Mouse (Mus musculus) heart, adult 2 months (tissue): ENCODE measurements around the gene Sprr1b. TPM values are rescaled to one million over a fixed set of nuclear protein-coding genes. Genes with fewer than 3 reads are reported as not detected.
A peak's percentile ranks its signal among the peaks of the same experiment; 100 is the strongest.

Experiments used
- DNase-seq, 2 experiments: peaks; one replicate each; pipeline ENCODE4 v3.0.0; 2021
- H3K27ac ChIP-seq: fragments of 200-600 bp; 2 replicates; pipeline ENCODE4 v1.8.1; 2022
- H3K27me3 ChIP-seq: fragments of 200-500 bp; 2 replicates; pipeline ENCODE4 v1.6.1; 2012; ENCODE audit warnings: mild to moderate bottlenecking, low read length, inconsistent platforms, mixed read lengths; ENCODE audit not compliant: control insufficient read depth, insufficient read depth
- H3K36me3 ChIP-seq: fragments of 200-500 bp; 2 replicates; pipeline ENCODE4 v1.6.1; 2012; ENCODE audit warnings: low read length, inconsistent platforms; ENCODE audit not compliant: control insufficient read depth, insufficient read depth
- H3K4me1 ChIP-seq: fragments of 200-500 bp; 2 replicates; pipeline ENCODE4 v1.6.1; 2011; ENCODE audit warnings: low read length; ENCODE audit not compliant: control insufficient read depth, insufficient read depth
- H3K4me3 ChIP-seq: fragments of 200-600 bp; 2 replicates; pipeline ENCODE4 v1.8.1; 2022
- H3K79me2 ChIP-seq: fragments of 200-500 bp; replicated peaks from 2 replicates; pipeline ENCODE4 v1.6.1; 2012; ENCODE audit warnings: mild to moderate bottlenecking, inconsistent platforms, low read length, moderate library complexity, mixed read lengths; ENCODE audit not compliant: control insufficient read depth, insufficient read depth
- H3K9ac ChIP-seq: fragments of 200-500 bp; 2 replicates; pipeline ENCODE4 v1.6.1; 2012; ENCODE audit warnings: low read depth, mild to moderate bottlenecking, control low read depth, inconsistent platforms, low read length, mixed read lengths
- CTCF ChIP-seq: fragments of 200-600 bp; IDR thresholded peaks from 2 replicates; pipeline ENCODE4 v1.8.1; 2022; ENCODE audit warnings: antibody characterized with exemption, mild to moderate bottlenecking, moderate library complexity
- EP300 ChIP-seq: fragments of 200-500 bp; IDR thresholded peaks from 2 replicates; pipeline ENCODE4 v1.6.1; 2011; ENCODE audit warnings: low read depth, low read length, control low read depth; ENCODE audit not compliant: insufficient read depth
- POLR2A ChIP-seq: fragments of 200-500 bp; IDR thresholded peaks from 2 replicates; pipeline ENCODE4 v1.6.1; 2011; ENCODE audit warnings: mild to moderate bottlenecking, low read depth, low read length, control low read depth; ENCODE audit not compliant: insufficient read depth
- WGBS: fragments of 180-500 bp; shearing (Covaris S2); methylation state at CpG from one replicate; pipeline ENCODE4 v1.1.7; 2018; 5-methylcytosine and 5-hydroxymethylcytosine counted together
- intact Hi-C: fragments of 180-260 bp; cut with DNase I; formaldehyde crosslinking; loops from one replicate; pipeline ENCODE4 v1.15.1; 2025
- polyA plus RNA-seq: library from polyadenylated mRNA; depleted of rRNA; stranded (reverse); fragments of >200 nt; gene quantifications from 2 replicates; pipeline ENCODE4 v1.2.3, GENCODE M21; 2012; rRNA removed
- total RNA-seq, 2 experiments: library from RNA; stranded (reverse); gene quantifications; 2 replicates each; pipeline ENCODE4 v1.2.3; 2021

The Sprr1b gene
- total and polyA plus RNA-seq, 3 experiments: not detected

DNA sequence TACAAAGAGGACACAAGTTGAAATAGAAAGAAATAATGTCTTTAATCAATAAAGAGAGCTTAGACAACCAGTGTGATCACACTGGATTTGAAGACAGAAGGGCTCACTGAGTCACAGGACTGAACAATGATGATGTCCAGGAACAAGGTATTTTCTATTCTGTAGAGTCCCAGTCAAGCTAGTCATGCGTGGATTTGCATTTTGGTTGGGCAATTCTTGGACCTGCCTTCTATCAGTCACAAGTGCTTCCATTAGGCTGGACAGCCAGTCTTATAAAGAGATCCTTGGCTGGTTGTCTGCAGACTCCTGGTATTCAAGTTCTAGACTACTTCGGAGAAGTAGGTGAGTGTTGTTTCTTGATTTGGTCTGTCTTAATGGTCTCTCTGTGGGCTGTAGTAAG, 30.9 kb downstream of the Sprr1b start, which contains the start of gene Sprr2i:
Gene Sprr2i (plus strand): TSS at position 301 of the 400 bp plus-strand sequence.
- Histone ChIP-seq H3K4me3 (no peak within 1 kb of the TSS), H3K27me3 (no peaks in the 10 kb centered on the region), H3K9ac (no peak within 1 kb of the TSS), H3K36me3 (no peaks in the 10 kb centered on the region), H3K4me1 (no peaks in the 10 kb centered on the region), H3K27ac (no peak within 1 kb of the TSS), H3K79me2 (no peaks in the 10 kb centered on the region)
- no peak for DNase-seq
- intact Hi-C loops: no loop called here
- TF ChIP-seq POLR2A (no peak), EP300 (no peak), CTCF (no peak)
- 84% methylated on average over 2 of the region's 2 CpGs for WGBS

- H3K79me2 ChIP-seq: no peaks in the 10 kb centered on the region
- no peak overlapping the region for H3K9ac ChIP-seq
- no peak overlapping the region for H3K4me3 ChIP-seq
- H3K36me3 ChIP-seq: no peaks in the 10 kb centered on the region
- no peaks in the 10 kb centered on the region for H3K27me3 ChIP-seq
- TF ChIP-seq POLR2A: no peak
- TF ChIP-seq EP300: no peak
- peak; percentile 47 for TF ChIP-seq CTCF
- intact Hi-C loops: loop anchor here (2.0 kb wide), 1 partner anchor 114 kb away; no protein-coding TSS in a partner anchor
- WGBS: 14% methylated on average over 1 of the region's 1 CpGs
- DNase-seq: no peak
- H3K27ac ChIP-seq: no peak overlapping the region
- H3K4me1 ChIP-seq: no peaks in the 10 kb centered on the region
These were observed 44.3 kb downstream of the Sprr1b start for GRCm38 (mm10) chr3:92394301-92394700.

Other genes starting within 250 kb of the Sprr1b start
- gene Sprr2a1, start 223.0 kb downstream of the Sprr1b start, total RNA-seq: not detected
- not detected in 2 replicates for gene Sprr2a1, start 223.0 kb downstream of the Sprr1b start, polyA plus RNA-seq
- 1 to 10 TPM in 1 of 2 experiments, under 1 TPM in 1; 0.43 to 1.1 TPM for gene Sprr2a2, start 222.9 kb downstream of the Sprr1b start, total RNA-seq
- 5.7 and 5.8 TPM in 2 replicates for gene Sprr2a2, start 222.9 kb downstream of the Sprr1b start, polyA plus RNA-seq
- gene Sprr2a3, start 153.4 kb downstream of the Sprr1b start, total RNA-seq: not detected
- gene Sprr2a3, start 153.4 kb downstream of the Sprr1b start, polyA plus RNA-seq: 0.18 TPM in 2 replicates
- gene Sprr2b, start 122.2 kb downstream of the Sprr1b start, total RNA-seq: not detected
- gene Sprr2b, start 122.2 kb downstream of the Sprr1b start, polyA plus RNA-seq: not detected in 2 replicates
- not detected for gene Sprr2d, start 99.6 kb downstream of the Sprr1b start, total RNA-seq
- not detected in 2 replicates for gene Sprr2d, start 99.6 kb downstream of the Sprr1b start, polyA plus RNA-seq
- gene Sprr2e, start 86.6 kb downstream of the Sprr1b start, total RNA-seq: not detected
- gene Sprr2e, start 86.6 kb downstream of the Sprr1b start, polyA plus RNA-seq: not detected in 2 replicates
- gene Sprr2f, start 73.6 kb downstream of the Sprr1b start, total RNA-seq: not detected
- gene Sprr2f, start 73.6 kb downstream of the Sprr1b start, polyA plus RNA-seq: not detected in 2 replicates
- not detected for gene Sprr2h, start 53.1 kb downstream of the Sprr1b start, total RNA-seq
- gene Sprr2h, start 53.1 kb downstream of the Sprr1b start, polyA plus RNA-seq: not detected in 2 replicates
- not detected for gene Sprr2i, start 30.8 kb downstream of the Sprr1b start, total RNA-seq
- gene Sprr2i, start 30.8 kb downstream of the Sprr1b start, polyA plus RNA-seq: not detected in 2 replicates
- not detected for gene Sprr2j-ps, start 20.7 kb downstream of the Sprr1b start, total RNA-seq
- gene Sprr2j-ps, start 20.7 kb downstream of the Sprr1b start, polyA plus RNA-seq: not detected in 2 replicates
- 1 to 10 TPM; 3.3 to 3.5 TPM for gene Gm9774, start 9.4 kb downstream of the Sprr1b start, total RNA-seq
- 4.6 and 4.7 TPM in 2 replicates for gene Gm9774, start 9.4 kb downstream of the Sprr1b start, polyA plus RNA-seq
- gene Sprr2k, start 6.2 kb downstream of the Sprr1b start, total RNA-seq: not detected
- not detected in 2 replicates for gene Sprr2k, start 6.2 kb downstream of the Sprr1b start, polyA plus RNA-seq
- not detected for gene Sprr3, start 19.9 kb upstream of the Sprr1b start, total RNA-seq
- not detected in 2 replicates for gene Sprr3, start 19.9 kb upstream of the Sprr1b start, polyA plus RNA-seq
- not detected for gene Sprr1a, start 47.1 kb upstream of the Sprr1b start, total RNA-seq
- gene Sprr1a, start 47.1 kb upstream of the Sprr1b start, polyA plus RNA-seq: 0.66 TPM in 1 of 2 replicates, not detected in the other
- not detected for gene Sprr4, start 61.7 kb upstream of the Sprr1b start, total RNA-seq
- not detected in 2 replicates for gene Sprr4, start 61.7 kb upstream of the Sprr1b start, polyA plus RNA-seq
- gene 2310046K23Rik, start 95.7 kb upstream of the Sprr1b start, total RNA-seq: not detected
- gene 2310046K23Rik, start 95.7 kb upstream of the Sprr1b start, polyA plus RNA-seq: not detected in 2 replicates
- not detected for gene Ivl, start 134.9 kb upstream of the Sprr1b start, total RNA-seq
- not detected in 2 replicates for gene Ivl, start 134.9 kb upstream of the Sprr1b start, polyA plus RNA-seq
- gene Smcp, start 150.2 kb upstream of the Sprr1b start, total RNA-seq: not detected
- gene Smcp, start 150.2 kb upstream of the Sprr1b start, polyA plus RNA-seq: 0.86 and 0.91 TPM in 2 replicates
- gene 2210017I01Rik, start 168.7 kb upstream of the Sprr1b start, total RNA-seq: not detected
- not detected in 2 replicates for gene 2210017I01Rik, start 168.7 kb upstream of the Sprr1b start, polyA plus RNA-seq
- not detected for gene Lce6a, start 182.9 kb upstream of the Sprr1b start, total RNA-seq
- not detected in 2 replicates for gene Lce6a, start 182.9 kb upstream of the Sprr1b start, polyA plus RNA-seq
- not detected for gene Lce1a1, start 209.5 kb upstream of the Sprr1b start, total RNA-seq
- not detected in 2 replicates for gene Lce1a1, start 209.5 kb upstream of the Sprr1b start, polyA plus RNA-seq
- not detected for gene Lce1b, start 218.1 kb upstream of the Sprr1b start, total RNA-seq
- not detected in 2 replicates for gene Lce1b, start 218.1 kb upstream of the Sprr1b start, polyA plus RNA-seq
- gene Lce1a2, start 231.5 kb upstream of the Sprr1b start, total RNA-seq: not detected
- not detected in 2 replicates for gene Lce1a2, start 231.5 kb upstream of the Sprr1b start, polyA plus RNA-seq
- gene Lce1c, start 240.5 kb upstream of the Sprr1b start, total RNA-seq: not detected
- gene Lce1c, start 240.5 kb upstream of the Sprr1b start, polyA plus RNA-seq: not detected in 2 replicates
- gene Lce1d, start 248.4 kb upstream of the Sprr1b start, total RNA-seq: not detected
- gene Lce1d, start 248.4 kb upstream of the Sprr1b start, polyA plus RNA-seq: not detected in 2 replicates